Mouse (Mus musculus): ENCODE measurements at regions not wholly inside any gene's neighbourhood (a gene's known extent, or its start where the extent isn't known, plus 50 kb on each side); places are given as distances from the start of the nearest gene placed in this dataset.

DNA sequence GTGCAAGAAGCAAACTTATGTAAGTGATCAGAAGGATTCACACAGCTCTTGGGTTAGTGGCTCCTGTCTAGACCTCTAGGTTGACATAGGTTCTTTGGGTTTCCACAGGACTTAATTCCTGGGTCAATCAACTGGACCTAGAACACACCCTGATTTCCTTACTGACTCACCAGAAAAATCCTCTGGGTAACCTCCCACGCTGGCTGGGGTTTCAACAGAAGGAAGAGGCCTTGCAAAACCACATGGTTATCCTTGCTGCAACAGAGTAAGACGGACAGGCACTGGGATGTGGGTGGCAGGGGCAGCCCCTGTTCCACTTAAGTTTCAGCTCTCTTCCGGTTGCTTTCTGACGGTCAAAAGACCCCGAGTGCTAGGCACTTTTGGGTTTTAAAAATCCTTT lies 88.2 kb upstream of the Ddhd1 start:
- no peak for TF ChIP-seq CTCF (conservative IDR thresholded peaks at IDR 0.05; ENCODE audit: low read length)
- TF ChIP-seq POU5F1 (IDR thresholded peaks at IDR 0.05; ENCODE audit: borderline replicate concordance, low read length): no peak
- no peak for TF ChIP-seq NANOG (IDR thresholded peaks at IDR 0.05; ENCODE audit: borderline replicate concordance, low read length)

All from E14TG2a.4 (cell line).